Mouse (Mus musculus): ENCODE measurements around the gene Sult2a2.
"Not testable (repeated sequence)": the region's sequence is repeated elsewhere in the genome, so short reads cannot be mapped to it uniquely, and the experiment has no call there.

The Sult2a2 gene

GRCm38 (mm10) chr7:13733205-13733604 is at the start of gene Sult2a2:
Gene Sult2a2 (plus strand): TSS chr7:13733505.
- DNase-seq (ENCODE audit: inconsistent ontology term): not testable (repeated sequence)

- no peak for DNase-seq (ENCODE audit: inconsistent ontology term)
These were observed 80.6 kb downstream of the Sult2a2 start for GRCm38 (mm10) chr7:13813913-13814312.
